Mouse (Mus musculus) midbrain, postnatal 0 days (tissue): ENCODE data around the gene Gm438. TPM values are rescaled to one million over a fixed set of nuclear protein-coding genes. Genes with fewer than 3 reads are reported as not detected.

Source experiments
- ATAC-seq: fragments of 200-750 bp; cut with Nextera tagmentation; 2 replicates; pipeline ENCODE4 v1.8.0; 2017; ENCODE audit warnings: moderate number of reproducible peaks, mild to moderate bottlenecking, moderate TSS enrichment, moderate library complexity; ENCODE audit not compliant: low FRiP score
- DNase-seq: peaks from one replicate; pipeline ENCODE4 v3.0.0-alpha.2; 2015; ENCODE audit warnings: low spot score
- H3K27ac ChIP-seq: fragments of 300-500 bp; sonication (generic); 2 replicates; pipeline ENCODE4 v1.5.1; 2014; ENCODE audit warnings: low read depth, mild to moderate bottlenecking, low read length, mixed read lengths
- H3K27me3 ChIP-seq: fragments of 300-500 bp; sonication (generic); 2 replicates; pipeline ENCODE4 v1.6.1; 2014; ENCODE audit warnings: low read length, control low read depth, mixed read lengths; ENCODE audit not compliant: insufficient read depth
- H3K36me3 ChIP-seq: fragments of 300-500 bp; sonication (generic); 2 replicates; pipeline ENCODE4 v1.6.1; 2014; ENCODE audit warnings: low read length, control low read depth, mixed read lengths; ENCODE audit not compliant: insufficient read depth
- H3K4me1 ChIP-seq: fragments of 300-500 bp; sonication (generic); 2 replicates; pipeline ENCODE4 v1.6.1; 2014; ENCODE audit warnings: mild to moderate bottlenecking, control low read depth, antibody characterized with exemption, low read length, mixed read lengths; ENCODE audit not compliant: insufficient read depth
- H3K4me2 ChIP-seq: fragments of 300-500 bp; sonication (generic); 2 replicates; pipeline ENCODE4 v1.6.1; 2014; ENCODE audit warnings: low read depth, mild to moderate bottlenecking, low read length, mixed read lengths; ENCODE audit not compliant: poor library complexity, severe bottlenecking
- H3K4me3 ChIP-seq: fragments of 300-500 bp; sonication (generic); 2 replicates; pipeline ENCODE4 v1.5.1; 2014; ENCODE audit warnings: low read depth, mild to moderate bottlenecking, low read length, moderate library complexity
- H3K9ac ChIP-seq: fragments of 300-500 bp; sonication (generic); replicated peaks from 2 replicates; pipeline ENCODE4 v1.6.1; 2014; ENCODE audit warnings: mild to moderate bottlenecking, low read length, moderate library complexity, mixed read lengths; ENCODE audit not compliant: poor library complexity, severe bottlenecking
- H3K9me3 ChIP-seq: fragments of 300-500 bp; sonication (generic); 2 replicates; pipeline ENCODE4 v1.6.1; 2016; ENCODE audit warnings: low read length, control low read depth
- CTCF ChIP-seq: IDR thresholded peaks from 2 replicates; pipeline ENCODE4 v1.5.1; 2016; ENCODE audit warnings: antibody characterized with exemption, mild to moderate bottlenecking
- WGBS: fragments of 180-500 bp; shearing (Covaris S2); extraction: QIAGEN DNeasy Blood & Tissue Kit; methylation state at CpG from one replicate; pipeline ENCODE4 v1.1.7; 2014; 5-methylcytosine and 5-hydroxymethylcytosine counted together
- polyA plus RNA-seq: library from polyadenylated mRNA; unstranded; fragments of >200 nt; fragmentation: Nextera tagmentation; extraction: Ambion mirVana; gene quantifications from 2 replicates; pipeline ENCODE4 v1.2.1, GENCODE M21; 2015
- total RNA-seq: library from RNA; depleted of rRNA; stranded (reverse); fragments of >200 nt; gene quantifications from 2 replicates; pipeline ENCODE4 v1.2.3, GENCODE M21; 2014; rRNA removed

Gm438 gene
- total and polyA plus RNA-seq, 2 experiments from 2014 or later, result not detected

DNA sequence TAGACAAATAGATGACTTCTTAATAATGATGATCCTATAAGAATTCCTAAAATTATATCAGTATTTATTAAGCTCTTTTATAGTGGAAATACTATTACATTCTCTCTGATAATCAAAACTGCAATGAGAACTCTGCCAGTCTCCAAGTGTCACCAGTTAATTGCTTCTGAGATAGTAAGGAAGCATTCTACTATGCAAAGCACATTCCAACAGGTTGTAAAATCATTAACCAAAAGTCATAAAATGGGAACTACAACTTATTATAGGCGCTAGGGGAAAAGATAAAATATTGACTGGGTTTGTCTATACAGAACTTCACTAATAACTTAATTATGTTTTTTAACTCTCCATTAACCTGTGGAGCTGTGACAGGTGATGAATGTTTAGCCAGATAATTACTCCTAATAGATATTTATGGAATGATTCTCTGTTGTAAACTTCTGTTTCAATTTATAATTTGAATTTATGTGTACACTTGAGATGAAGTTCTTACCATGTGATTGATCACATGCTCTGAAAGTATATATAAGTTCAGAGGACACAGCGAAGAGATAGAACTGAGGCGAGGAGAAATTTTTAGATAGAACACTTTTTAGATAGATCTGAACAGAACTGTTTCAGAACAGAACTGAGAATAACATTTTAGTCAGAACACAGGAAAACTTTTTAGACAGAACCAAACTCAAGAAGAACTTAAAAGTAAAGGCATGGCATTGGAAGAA, 3.7 kb downstream of the Gm438 start:
- ATAC-seq (no peak), DNase-seq (no peak)
- WGBS, result 86% methylated on average over 3 of the region's 3 CpGs
- Histone ChIP-seq H3K4me2 (no peak overlapping the region), H3K4me3 (no peak overlapping the region), H3K27me3 (no peaks in the 10 kb centered on the region), H3K9me3 (peaks cover 6% of the 10 kb centered on the region), H3K27ac (no peak overlapping the region), H3K9ac (no peak overlapping the region), H3K4me1 (no peaks in the 10 kb centered on the region), H3K36me3 (no peaks in the 10 kb centered on the region)
- TF ChIP-seq CTCF, result no peak

GRCm38 (mm10) chr4:144765722-144766121, 20.7 kb downstream of the Gm438 start:
- H3K27ac ChIP-seq, result no peak overlapping the region
- no peak overlapping the region for H3K4me3 ChIP-seq
- TF ChIP-seq CTCF, result peak; percentile 64
- no peaks in the 10 kb centered on the region for H3K4me1 ChIP-seq
- H3K36me3 ChIP-seq, result no peaks in the 10 kb centered on the region
- DNase-seq (peak; percentile 75), ATAC-seq (no peak)
- WGBS, result 41% methylated on average over 2 of the region's 2 CpGs
- 0 out of 2 replicates have a peak, but pooled peaks cover 6% of the 10 kb centered on the region for H3K9me3 ChIP-seq
- H3K9ac ChIP-seq, result no peak overlapping the region
- no peak overlapping the region for H3K4me2 ChIP-seq
- H3K27me3 ChIP-seq, result no peaks in the 10 kb centered on the region

GRCm38 (mm10) chr4:144749139-144749538, 37.2 kb downstream of the Gm438 start:
- no peaks in the 10 kb centered on the region for H3K27me3 ChIP-seq
- WGBS, result 81% methylated on average over 1 of the region's 1 CpGs

More at GRCm38 (mm10) chr4:144749139-144749538, 37.2 kb downstream of the Gm438 start:
- Histone ChIP-seq H3K4me1 (no peaks in the 10 kb centered on the region), H3K4me3 (no peak overlapping the region), H3K36me3 (no peaks in the 10 kb centered on the region), H3K4me2 (no peak overlapping the region), H3K27ac (no peak overlapping the region), H3K9ac (no peak overlapping the region), H3K9me3 (peaks cover 10% of the 10 kb centered on the region; the same call in 1 of the 2 replicates)
- DNase-seq (peak; percentile 5), ATAC-seq (no peak)
- no peak for TF ChIP-seq CTCF

Other genes with a start within 250 kb of the Gm438 start
- gene Gm13124, start 221.4 kb downstream of the Gm438 start, total RNA-seq, result not detected in 2 replicates
- not detected in 2 replicates for gene Gm13124, start 221.4 kb downstream of the Gm438 start, polyA plus RNA-seq
- gene Aadacl4, start 172.9 kb downstream of the Gm438 start, total RNA-seq, result not detected in 2 replicates
- gene Aadacl4, start 172.9 kb downstream of the Gm438 start, polyA plus RNA-seq, result not detected in 2 replicates
- gene Gm436, start 100.2 kb downstream of the Gm438 start, total RNA-seq, result not detected in 2 replicates
- not detected in 2 replicates for gene Gm436, start 100.2 kb downstream of the Gm438 start, polyA plus RNA-seq
- gene Gm13178, start 65.2 kb downstream of the Gm438 start, total RNA-seq, result not detected in 2 replicates
- gene Gm13178, start 65.2 kb downstream of the Gm438 start, polyA plus RNA-seq, result not detected in 2 replicates
- gene Dhrs3, start 106.2 kb upstream of the Gm438 start, total RNA-seq, result 24.3 and 31.0 TPM in 2 replicates
- 29.8 and 39.2 TPM in 2 replicates for gene Dhrs3, start 106.2 kb upstream of the Gm438 start, polyA plus RNA-seq